Mouse (Mus musculus) hindbrain, embryonic 14.5 days (tissue): ENCODE data around the gene Plaur. TPM values are rescaled to one million over a fixed set of nuclear protein-coding genes. Genes with fewer than 3 reads are reported as not detected.
A peak's percentile ranks its signal among the peaks of the same experiment; 100 is the strongest.
"Not testable (repeated sequence)": the region's sequence is repeated elsewhere in the genome, so short reads cannot be mapped to it uniquely, and the experiment has no call there.

Experiments used
- ATAC-seq: fragments of 200-750 bp; cut with Nextera tagmentation; 2 replicates; pipeline ENCODE4 v1.8.0; 2017; ENCODE audit warnings: moderate number of reproducible peaks, mild to moderate bottlenecking, moderate TSS enrichment, moderate library complexity; ENCODE audit not compliant: low FRiP score
- DNase-seq: peaks from one replicate; pipeline ENCODE4 v3.0.0-alpha.2; 2015; ENCODE audit warnings: low spot score
- H3K27ac ChIP-seq: fragments of 300-500 bp; sonication (generic); 2 replicates; pipeline ENCODE4 v1.5.1; 2014; ENCODE audit warnings: mild to moderate bottlenecking, moderate library complexity
- H3K27me3 ChIP-seq: fragments of 300-500 bp; sonication (generic); 2 replicates; pipeline ENCODE4 v1.6.1; 2014; ENCODE audit warnings: mild to moderate bottlenecking, low read length, mixed read lengths; ENCODE audit not compliant: control insufficient read depth, insufficient read depth
- H3K36me3 ChIP-seq: fragments of 300-500 bp; sonication (generic); replicated peaks from 2 replicates; pipeline ENCODE4 v1.6.1; 2014; ENCODE audit not compliant: control insufficient read depth, insufficient read depth
- H3K4me1 ChIP-seq: fragments of 300-500 bp; sonication (generic); replicated peaks from 2 replicates; pipeline ENCODE4 v1.6.1; 2014; ENCODE audit warnings: antibody characterized with exemption, low read length, mixed read lengths; ENCODE audit not compliant: control insufficient read depth, insufficient read depth
- H3K4me2 ChIP-seq: fragments of 300-500 bp; sonication (generic); replicated peaks from 2 replicates; pipeline ENCODE4 v1.6.1; 2014; ENCODE audit warnings: mild to moderate bottlenecking, moderate library complexity
- H3K4me3 ChIP-seq: fragments of 300-500 bp; sonication (generic); replicated peaks from 2 replicates; pipeline ENCODE4 v1.5.1; 2014; ENCODE audit warnings: mild to moderate bottlenecking, low read length
- H3K9ac ChIP-seq: fragments of 300-500 bp; sonication (generic); 2 replicates; pipeline ENCODE4 v1.6.1; 2014
- H3K9me3 ChIP-seq: fragments of 300-500 bp; sonication (generic); 2 replicates; pipeline ENCODE4 v1.6.1; 2016; ENCODE audit warnings: low read length; ENCODE audit not compliant: control insufficient read depth
- WGBS: fragments of 180-500 bp; shearing (Covaris S2); extraction: QIAGEN DNeasy Blood & Tissue Kit; methylation state at CpG from one replicate; pipeline ENCODE4 v1.1.7; 2014; 5-methylcytosine and 5-hydroxymethylcytosine counted together
- polyA plus RNA-seq: library from polyadenylated mRNA; unstranded; fragments of >200 nt; fragmentation: Nextera tagmentation; extraction: Ambion mirVana; gene quantifications from 2 replicates; pipeline ENCODE4 v1.2.1, GENCODE M21; 2014

Plaur gene
- polyA plus RNA-seq, 1 experiment from 2014 or later: 1.6 TPM

DNA sequence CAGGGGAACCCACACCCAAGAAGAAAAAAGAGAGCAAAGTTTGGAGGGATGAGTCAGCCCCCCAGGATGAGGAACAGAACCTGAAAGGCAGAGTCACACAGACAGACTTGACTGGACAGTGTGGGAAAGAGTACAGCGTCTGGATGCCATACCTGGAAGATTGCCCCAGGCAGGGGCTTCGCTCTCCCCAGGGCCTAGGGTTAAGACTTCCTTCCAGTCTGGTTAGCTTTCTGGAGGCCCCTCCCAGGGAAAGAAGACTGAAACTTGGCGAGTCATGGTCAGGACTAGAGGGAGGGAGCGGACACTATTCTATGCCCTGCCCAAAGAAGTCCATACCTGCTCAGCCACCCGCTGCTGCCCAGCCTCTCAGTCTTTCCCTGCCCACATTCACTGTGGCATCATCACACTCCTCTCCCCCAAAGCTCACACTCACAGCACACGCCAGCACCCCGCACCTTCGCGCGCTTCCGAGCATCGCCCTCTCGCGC lies 18.7 kb downstream of the Plaur start:
- Histone ChIP-seq H3K27ac (peak overlapping the region; percentile 86), H3K4me3 (peak overlapping the region; percentile 84), H3K9ac (peak overlapping the region; percentile 93), H3K27me3 (no peaks in the 10 kb centered on the region), H3K4me1 (peaks cover 49% of the 10 kb centered on the region), H3K36me3 (no peaks in the 10 kb centered on the region), H3K9me3 (no peaks in the 10 kb centered on the region), H3K4me2 (peak overlapping the region; percentile 76)
- ATAC-seq: peak; percentile 1; the same call in 1 of the 2 replicates
- WGBS: 11% methylated on average over 14 of the region's 14 CpGs
- DNase-seq: no peak

DNA sequence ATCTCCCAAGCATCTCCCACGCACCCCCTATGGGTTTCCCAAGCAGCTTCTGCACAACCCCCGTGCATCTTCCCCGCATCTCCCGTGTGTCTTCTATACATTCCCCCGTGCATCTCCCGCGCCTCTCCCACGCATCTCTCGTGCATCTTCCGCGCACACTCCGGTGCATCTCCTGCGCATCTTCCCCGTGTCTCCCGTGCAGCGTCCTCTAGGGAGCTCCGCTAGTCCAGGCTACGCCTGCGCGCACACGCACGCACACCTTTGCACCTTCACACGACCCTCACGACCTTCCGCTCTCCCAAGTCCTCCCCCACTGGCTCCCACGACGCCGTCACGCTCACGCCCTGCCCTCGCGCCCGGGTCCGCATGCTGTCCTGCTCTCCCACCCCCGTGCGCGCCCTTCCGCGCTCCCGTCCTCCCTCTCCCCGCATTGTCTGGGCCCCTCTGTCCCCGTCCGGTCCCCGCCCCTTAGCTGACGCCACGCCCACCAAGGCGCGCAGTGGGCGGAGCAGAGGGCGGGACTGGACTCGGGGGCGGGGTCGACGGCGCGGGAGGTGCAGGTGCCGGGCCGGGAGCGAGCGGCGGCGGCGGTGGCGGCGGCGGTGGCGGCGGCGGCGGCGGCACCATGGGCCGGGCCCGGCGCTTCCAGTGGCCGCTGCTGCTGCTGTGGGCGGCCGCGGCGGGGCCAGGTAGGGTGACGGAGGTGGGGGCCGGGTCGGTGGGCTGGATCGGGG lies 19.4 kb downstream of the Plaur start, which contains the start of gene Cadm4:
Gene Cadm4, plus strand, starts transcription at position 550 of the 734 bp plus-strand sequence.
- Histone ChIP-seq H3K27me3 (no peaks in the 10 kb centered on the region), H3K4me1 (peaks cover 54% of the 10 kb centered on the region), H3K36me3 (no peaks in the 10 kb centered on the region), H3K27ac (peak within 1 kb of the TSS; percentile 86), H3K4me2 (peak within 1 kb of the TSS; percentile 76), H3K4me3 (peak within 1 kb of the TSS; percentile 84), H3K9ac (peak within 1 kb of the TSS; percentile 93), H3K9me3 (no peaks in the 10 kb centered on the region)
- ATAC-seq (peak; percentile 86), DNase-seq (peak; percentile 91)
- WGBS: under 1% methylated on average over 56 of the region's 83 CpGs

DNA sequence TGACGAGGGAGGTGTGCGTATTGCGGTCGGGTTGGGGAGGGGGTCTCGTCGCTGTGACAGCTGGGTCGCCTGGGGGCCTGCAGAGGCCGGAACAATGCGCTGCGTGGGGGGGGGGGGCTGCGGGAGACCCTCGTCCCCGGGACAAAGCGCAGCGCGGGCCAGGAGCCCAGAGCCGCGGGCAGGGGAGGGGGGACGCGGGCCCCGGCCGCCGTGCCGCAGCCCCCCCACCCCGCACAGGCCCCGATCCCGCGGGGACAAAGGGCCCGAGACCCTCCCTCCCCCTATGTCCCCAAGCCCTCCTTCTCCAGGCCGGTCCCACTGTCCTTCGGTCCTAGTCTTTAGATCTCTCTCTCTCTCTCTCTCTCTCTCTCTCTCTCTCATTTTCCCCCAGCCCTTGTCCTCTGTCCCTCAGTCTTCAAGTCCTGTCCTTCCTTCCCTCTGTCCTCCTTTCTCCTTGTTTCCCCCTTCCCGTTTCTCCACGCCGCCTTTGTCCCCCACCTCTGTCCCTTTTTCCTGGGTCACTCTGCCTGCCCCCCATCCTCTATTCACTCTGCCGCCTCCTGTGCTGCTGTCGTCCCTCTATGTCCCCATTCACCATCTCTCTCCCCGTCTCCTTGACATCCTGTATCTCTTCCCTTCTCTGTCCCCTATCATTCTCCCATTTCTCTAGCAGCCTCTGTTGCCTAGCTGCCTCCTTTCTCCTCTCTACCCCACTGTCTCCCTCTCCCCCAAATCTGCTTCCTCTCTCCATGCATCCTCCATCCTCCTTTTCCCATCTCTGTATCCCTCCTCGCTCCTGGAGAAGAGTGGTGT lies 20.1 kb downstream of the Plaur start:
- under 1% methylated on average over 15 of the region's 38 CpGs for WGBS

DNA sequence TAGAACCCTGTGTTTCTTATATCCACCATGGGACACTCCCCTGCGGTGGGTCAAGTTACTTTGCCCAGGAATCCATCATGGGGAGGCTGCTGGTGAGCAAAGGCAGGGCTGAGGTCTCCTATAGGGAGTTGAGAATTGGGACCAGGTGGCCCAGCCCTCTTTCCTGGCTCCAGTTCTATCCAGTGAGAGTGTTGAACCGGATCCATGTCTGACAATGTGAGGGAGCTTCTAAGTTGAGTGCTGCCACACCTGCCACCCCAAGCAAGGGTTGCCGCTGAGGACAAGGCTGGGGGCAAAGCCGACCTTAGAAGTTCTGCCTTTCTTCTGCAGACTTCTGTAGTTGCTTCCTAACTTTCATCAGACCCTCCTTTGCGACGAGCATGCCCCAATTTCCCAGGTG lies 21.0 kb downstream of the Plaur start:
- peak overlapping the region; percentile 84 for H3K4me3 ChIP-seq
- H3K4me1 ChIP-seq: peaks cover 65% of the 10 kb centered on the region
- 50% methylated on average over 6 of the region's 6 CpGs for WGBS
- H3K4me2 ChIP-seq: peak overlapping the region; percentile 76
- not testable (repeated sequence) for ATAC-seq, H3K36me3 ChIP-seq, DNase-seq, H3K27me3 ChIP-seq, H3K9me3 ChIP-seq, H3K27ac ChIP-seq
- H3K9ac ChIP-seq: peak overlapping the region; percentile 93

More for the DNA sequence above, 20.1 kb downstream of the Plaur start:
- Histone ChIP-seq H3K4me1 (peaks cover 62% of the 10 kb centered on the region), H3K4me2 (peak overlapping the region; percentile 76), H3K27me3 (no peaks in the 10 kb centered on the region), H3K36me3 (no peaks in the 10 kb centered on the region), H3K27ac (peak overlapping the region; percentile 86), H3K4me3 (peak overlapping the region; percentile 84), H3K9ac (peak overlapping the region; percentile 93), H3K9me3 (no peaks in the 10 kb centered on the region)
- no peak for DNase-seq
- ATAC-seq: peak; percentile 48

DNA sequence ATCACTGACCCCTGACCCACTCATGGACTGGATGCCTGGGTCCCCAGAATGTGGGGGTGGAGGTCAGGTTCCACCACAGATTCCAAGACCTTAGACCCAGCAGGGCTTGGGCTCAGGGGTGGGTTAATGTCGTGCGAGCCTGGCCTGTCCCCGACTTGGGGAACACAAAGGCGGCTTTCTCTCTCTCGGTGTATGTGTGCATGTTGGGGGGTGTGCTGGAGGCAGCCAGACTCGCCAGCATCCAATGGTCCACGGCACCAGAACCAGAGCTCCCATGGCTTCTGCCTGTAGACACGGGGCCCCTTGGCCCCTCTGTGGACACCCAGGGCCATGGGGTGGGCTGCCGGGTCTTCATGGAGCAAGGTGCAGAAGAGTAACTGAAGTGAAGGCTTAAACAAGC lies 23.2 kb downstream of the Plaur start:
- Histone ChIP-seq H3K9ac (peak overlapping the region; percentile 52), H3K4me3 (peak overlapping the region; percentile 20), H3K27me3 (no peaks in the 10 kb centered on the region), H3K27ac (peak overlapping the region; percentile 77), H3K36me3 (peaks cover 15% of the 10 kb centered on the region; the same call in 1 of the 2 replicates), H3K9me3 (no peaks in the 10 kb centered on the region), H3K4me1 (peaks cover 56% of the 10 kb centered on the region), H3K4me2 (peak overlapping the region; percentile 76)
- no peak for ATAC-seq
- WGBS: 75% methylated on average over 9 of the region's 9 CpGs
- no peak for DNase-seq

DNA sequence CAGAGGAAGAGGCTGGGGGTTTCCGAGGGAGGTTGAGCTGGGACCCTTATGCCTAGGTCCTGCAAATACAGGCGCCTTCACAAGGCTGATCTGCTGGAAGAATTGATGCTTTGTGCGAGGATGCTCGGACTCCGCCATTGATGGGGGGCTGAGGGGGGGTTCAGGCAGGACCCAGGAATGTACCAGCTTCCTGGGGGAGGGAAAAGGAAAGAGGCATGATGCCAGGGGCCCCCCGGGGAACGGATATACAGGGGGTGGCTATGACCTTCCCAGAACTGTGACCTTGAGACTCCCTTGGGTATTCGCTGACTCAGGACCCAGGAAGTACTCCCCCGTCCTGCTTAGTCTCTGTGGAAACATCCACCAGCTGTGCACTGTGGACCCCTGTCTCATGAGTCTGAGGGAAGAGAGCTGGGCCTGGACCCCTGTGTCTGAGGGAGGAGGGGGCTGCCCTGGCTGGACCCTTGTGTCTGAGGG lies 24.4 kb downstream of the Plaur start:
- Histone ChIP-seq H3K4me3 (peak overlapping the region; percentile 20), H3K36me3 (peaks cover 19% of the 10 kb centered on the region), H3K27me3 (no peaks in the 10 kb centered on the region), H3K4me2 (peak overlapping the region; percentile 76), H3K9me3 (no peaks in the 10 kb centered on the region), H3K4me1 (peaks cover 49% of the 10 kb centered on the region), H3K9ac (peak overlapping the region; percentile 52; the same call in 1 of the 2 replicates), H3K27ac (peak overlapping the region; percentile 77)
- DNase-seq (no peak), ATAC-seq (peak; percentile 49)
- 37% methylated on average over 9 of the region's 9 CpGs for WGBS

DNA sequence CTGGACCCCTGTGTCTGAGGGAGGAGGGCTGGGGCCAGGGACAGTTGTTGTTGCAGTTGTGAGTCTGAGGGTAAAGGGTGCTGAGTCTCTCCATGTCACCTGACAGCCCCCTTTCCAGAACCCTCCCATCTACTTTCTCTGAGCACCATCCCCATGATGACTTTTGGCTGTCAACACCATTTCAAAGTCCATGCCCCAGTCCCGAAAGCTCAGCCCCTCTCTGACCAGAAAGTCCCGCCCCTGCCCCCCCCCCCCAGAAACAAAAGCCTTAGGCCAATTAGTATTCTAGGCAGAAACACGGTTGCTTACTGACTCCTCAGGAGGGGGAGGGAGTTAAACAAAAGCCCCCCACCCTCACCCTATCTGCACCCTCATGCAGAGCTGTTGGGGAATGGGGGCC lies 25.1 kb downstream of the Plaur start:
- Histone ChIP-seq H3K4me1 (peaks cover 49% of the 10 kb centered on the region), H3K4me2 (peak overlapping the region; percentile 76), H3K9me3 (no peaks in the 10 kb centered on the region), H3K4me3 (no peak overlapping the region), H3K27ac (peak overlapping the region; percentile 77), H3K27me3 (no peaks in the 10 kb centered on the region), H3K9ac (no peak overlapping the region), H3K36me3 (peaks cover 26% of the 10 kb centered on the region)
- no peak for DNase-seq
- peak; percentile 5; the same call in 1 of the 2 replicates for ATAC-seq
- 25% methylated on average over 2 of the region's 3 CpGs for WGBS

DNA sequence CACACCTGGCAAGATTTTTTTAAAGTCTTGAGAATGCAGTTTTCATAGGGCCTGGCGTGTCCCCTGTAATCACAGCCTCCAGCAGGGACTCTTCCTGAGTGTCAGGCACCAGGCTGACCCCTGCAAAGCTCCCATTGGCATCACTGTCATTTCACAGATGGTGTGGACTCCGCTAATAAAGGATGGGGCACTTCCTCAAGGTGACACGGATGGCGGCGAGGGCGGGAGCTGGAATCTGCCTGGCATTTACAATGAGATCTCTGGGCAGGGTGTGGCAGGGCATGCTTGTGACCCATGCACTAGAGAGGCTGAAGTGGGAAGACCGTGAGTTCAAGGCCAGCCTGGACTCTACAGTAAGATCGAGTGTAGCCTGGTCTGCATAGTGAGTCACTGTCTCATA lies 26.0 kb downstream of the Plaur start:
- DNase-seq (no peak), ATAC-seq (no peak)
- H3K27ac ChIP-seq: no peak overlapping the region
- no peaks in the 10 kb centered on the region for H3K9me3 ChIP-seq
- H3K36me3 ChIP-seq: peaks cover 29% of the 10 kb centered on the region
- H3K4me2 ChIP-seq: no peak overlapping the region
- peaks cover 43% of the 10 kb centered on the region for H3K4me1 ChIP-seq
- H3K4me3 ChIP-seq: no peak overlapping the region
- no peak overlapping the region for H3K9ac ChIP-seq
- 75% methylated on average over 8 of the region's 8 CpGs for WGBS
- H3K27me3 ChIP-seq: no peaks in the 10 kb centered on the region
